In the genomic region with DNA sequence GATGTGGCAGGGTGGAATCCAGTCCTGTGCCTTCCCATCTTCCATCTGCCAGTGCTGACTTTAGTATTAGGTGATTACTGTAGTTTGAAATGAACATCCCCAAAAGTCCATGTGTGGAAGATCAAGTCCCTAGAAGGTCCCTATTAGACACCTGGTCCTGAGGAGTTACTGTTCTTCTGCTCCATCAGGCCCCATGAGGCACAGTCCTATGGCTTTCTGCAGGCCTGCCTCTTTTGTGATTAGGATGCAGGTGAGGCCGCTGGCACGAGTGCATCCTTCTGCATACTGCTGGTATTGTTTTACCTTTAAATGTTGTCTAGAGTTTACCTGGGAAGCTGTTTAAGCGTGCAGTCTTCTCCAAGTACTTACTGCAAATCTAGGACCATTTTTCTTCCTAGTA, we compare ENCODE assay signal across 19 mouse cellular contexts.
"Had no signal": no experiment of that assay in that cellular context is flagged by ENCODE, and none has a peak within 500 bp of the region (broad histone marks: within the 10 kb centered on the region; RNA-seq: fewer than 3 reads in every experiment).

No protein-coding gene starts in this region.

- H3K9ac ChIP-seq: intestine, embryonic 15.5 days; liver, embryonic 13.5 days; lung, embryonic 14.5 days; midbrain, embryonic 12.5 days; midbrain, embryonic 15.5 days had no signal

- H3K36me3 ChIP-seq: intestine, embryonic 15.5 days; liver, embryonic 13.5 days; midbrain, embryonic 12.5 days; midbrain, embryonic 15.5 days had no signal

- H3K9me3 ChIP-seq: intestine, embryonic 15.5 days; liver, embryonic 13.5 days; midbrain, embryonic 12.5 days; midbrain, embryonic 15.5 days had no signal

- H3K4me3 ChIP-seq: intestine, embryonic 15.5 days; layer of hippocampus, adult 2 months; liver, embryonic 13.5 days; midbrain, embryonic 12.5 days; midbrain, embryonic 15.5 days had no signal

- H3K4me2 ChIP-seq: intestine, embryonic 15.5 days; liver, embryonic 13.5 days; lung, embryonic 14.5 days; midbrain, embryonic 12.5 days; midbrain, embryonic 15.5 days had no signal

- H3K27me3 ChIP-seq: intestine, embryonic 15.5 days; liver, embryonic 13.5 days; midbrain, embryonic 12.5 days; midbrain, embryonic 15.5 days had no signal

- H3K27ac ChIP-seq: intestine, embryonic 15.5 days; kidney, postnatal 0 days; layer of hippocampus, adult 2 months; liver, embryonic 13.5 days; macrophage; midbrain, embryonic 12.5 days; midbrain, embryonic 15.5 days; stomach, postnatal 0 days had no signal

- H3K4me1 ChIP-seq: intestine, embryonic 15.5 days; midbrain, embryonic 12.5 days had no signal

- ATAC-seq: intestine, embryonic 15.5 days; lung, postnatal 0 days; midbrain, embryonic 15.5 days had no signal

- DNase-seq: kidney, adult 18-20 months; kidney, adult 9 months; kidney, postnatal 25 days; layer of hippocampus, adult 9-11 months; liver, embryonic 13.5 days; lung, embryonic 14.5 days; right cerebral cortex, adult 18-20 months; right cerebral cortex, postnatal 14 days; right cerebral cortex, postnatal 4 days; thymus, adult 18-20 months; thymus, postnatal 36 days had no signal
